Mouse (Mus musculus) erythroblast, embryonic 14.5 days (primary cell): Measurements from ENCODE around the gene Yju2.

Experiments used
- GATA1 ChIP-seq: IDR thresholded peaks from 2 replicates; pipeline ENCODE4 v1.6.1; 2012; ENCODE audit warnings: low read length, inconsistent platforms, mixed read lengths
- TAL1 ChIP-seq: IDR thresholded peaks from 3 replicates; pipeline ENCODE4 v1.6.1; 2012; ENCODE audit warnings: low read length, inconsistent platforms, mixed read lengths

GRCm38 (mm10) chr17:56015293-56015692 is 56.4 kb downstream of the Yju2 start:
- TF ChIP-seq GATA1 (no peak), TAL1 (no peak)
